ENCODE assay signal across 21 mouse cellular contexts in the genomic region with DNA sequence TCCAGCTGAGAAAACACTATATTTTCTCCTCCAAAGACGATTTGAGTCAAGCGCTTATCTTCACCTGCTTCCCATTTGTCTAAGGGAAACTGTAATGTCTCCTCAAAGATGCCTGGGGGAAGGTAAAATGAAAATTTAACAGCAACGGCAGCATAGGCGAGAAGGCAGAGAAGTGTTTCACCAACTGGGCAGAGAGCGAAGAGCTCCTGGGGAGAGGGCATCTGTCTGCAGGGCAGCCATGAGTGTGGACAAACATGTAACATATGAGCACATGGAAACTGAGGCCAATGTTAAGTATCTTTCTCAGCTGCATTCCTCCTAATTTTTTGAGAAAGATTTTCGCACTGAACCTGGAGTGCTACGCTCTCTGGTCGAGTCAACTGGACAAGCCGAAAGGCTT.
DNase-seq lines count a peak whose midpoint lies in the region; ATAC-seq and TF ChIP-seq lines count a peak whose summit lies in the region.
"Had no signal": no experiment of that assay in that cellular context is flagged by ENCODE, and none has a peak within 500 bp of the region (broad histone marks: within the 10 kb centered on the region; RNA-seq: fewer than 3 reads in every experiment).

No protein-coding gene starts in this region.

- 85% methylated on average over 9 of the region's 9 CpGs for WGBS in heart, embryonic 10.5 days
- 79% methylated on average over 9 of the region's 9 CpGs for WGBS in midbrain, postnatal 0 days
- 85% methylated on average over 9 of the region's 9 CpGs for WGBS in midbrain, embryonic 13.5 days

- no peak for TF ChIP-seq CTCF in midbrain, postnatal 0 days (IDR thresholded peaks at IDR 0.05)

- intact Hi-C loops in left cerebral cortex, postnatal 4 days (cut with DNase I), result no loop called here
- intact Hi-C loops in left cerebral cortex, postnatal 36 days (cut with DNase I), result no loop called here

- H3K36me3 ChIP-seq in heart, embryonic 10.5 days, result no peaks in the 10 kb centered on the region
- H3K36me3 ChIP-seq in midbrain, postnatal 0 days (ENCODE audit: insufficient read depth, low read length), result no peaks in the 10 kb centered on the region
- H3K36me3 ChIP-seq in midbrain, embryonic 13.5 days, result no peaks in the 10 kb centered on the region
- H3K36me3 ChIP-seq: embryonic facial prominence, embryonic 13.5 days; embryonic facial prominence, embryonic 15.5 days; forebrain, embryonic 10.5 days; forebrain, embryonic 12.5 days had no signal

- no peak overlapping the region for H3K9ac ChIP-seq in midbrain, postnatal 0 days (replicated peaks; ENCODE audit: low read length, poor library complexity, severe bottlenecking)
- no peak overlapping the region for H3K9ac ChIP-seq in midbrain, embryonic 13.5 days (replicated peaks)
- H3K9ac ChIP-seq: embryonic facial prominence, embryonic 13.5 days; embryonic facial prominence, embryonic 15.5 days; forebrain, embryonic 12.5 days had no signal

- no peak overlapping the region for H3K4me3 ChIP-seq in heart, embryonic 10.5 days
- no peak overlapping the region for H3K4me3 ChIP-seq in midbrain, postnatal 0 days (ENCODE audit: low read depth, low read length)
- H3K4me3 ChIP-seq in midbrain, embryonic 13.5 days (replicated peaks), result no peak overlapping the region
- H3K4me3 ChIP-seq: embryonic facial prominence, embryonic 13.5 days; embryonic facial prominence, embryonic 15.5 days; erythroblast, embryonic 14.5 days; forebrain, embryonic 10.5 days; forebrain, embryonic 12.5 days had no signal

- H3K4me2 ChIP-seq in midbrain, postnatal 0 days (ENCODE audit: low read depth, low read length, poor library complexity, severe bottlenecking), result no peak overlapping the region
- H3K4me2 ChIP-seq in midbrain, embryonic 13.5 days (replicated peaks), result no peak overlapping the region
- H3K4me2 ChIP-seq: embryonic facial prominence, embryonic 13.5 days; embryonic facial prominence, embryonic 15.5 days; forebrain, embryonic 12.5 days had no signal

- no peaks in the 10 kb centered on the region for H3K4me1 ChIP-seq in heart, embryonic 10.5 days
- no peaks in the 10 kb centered on the region for H3K4me1 ChIP-seq in midbrain, postnatal 0 days (ENCODE audit: insufficient read depth, low read length)
- H3K4me1 ChIP-seq in midbrain, embryonic 13.5 days (replicated peaks), result peaks cover 10% of the 10 kb centered on the region; the same call in 1 of the 2 replicates
- H3K4me1 ChIP-seq: embryonic facial prominence, embryonic 13.5 days; embryonic facial prominence, embryonic 15.5 days had no signal

- no peaks in the 10 kb centered on the region for H3K27me3 ChIP-seq in heart, embryonic 10.5 days (ENCODE audit: insufficient read depth, poor library complexity, severe bottlenecking)
- H3K27me3 ChIP-seq in midbrain, postnatal 0 days (ENCODE audit: insufficient read depth, low read length), result no peaks in the 10 kb centered on the region
- H3K27me3 ChIP-seq in midbrain, embryonic 13.5 days, result no peaks in the 10 kb centered on the region
- H3K27me3 ChIP-seq: embryonic facial prominence, embryonic 13.5 days; embryonic facial prominence, embryonic 15.5 days; forebrain, embryonic 12.5 days had no signal

- no peak for ATAC-seq in midbrain, postnatal 0 days (ENCODE audit: low FRiP score)
- ATAC-seq in midbrain, embryonic 13.5 days, result no peak
- ATAC-seq: forebrain, embryonic 14.5 days; forebrain, embryonic 16.5 days had no signal

- H3K27ac ChIP-seq in heart, embryonic 10.5 days, result no peak overlapping the region
- H3K27ac ChIP-seq in midbrain, postnatal 0 days (ENCODE audit: low read depth, low read length), result no peak overlapping the region
- no peak overlapping the region for H3K27ac ChIP-seq in midbrain, embryonic 13.5 days
- H3K27ac ChIP-seq: embryonic facial prominence, embryonic 13.5 days; embryonic facial prominence, embryonic 15.5 days; forebrain, embryonic 10.5 days; forebrain, embryonic 12.5 days had no signal

- no peaks in the 10 kb centered on the region for H3K9me3 ChIP-seq in heart, embryonic 10.5 days
- H3K9me3 ChIP-seq in midbrain, postnatal 0 days (ENCODE audit: low read length), result no peaks in the 10 kb centered on the region
- H3K9me3 ChIP-seq in midbrain, embryonic 13.5 days, result no peaks in the 10 kb centered on the region
- H3K9me3 ChIP-seq: embryonic facial prominence, embryonic 13.5 days; embryonic facial prominence, embryonic 15.5 days; forebrain, embryonic 10.5 days; forebrain, embryonic 12.5 days had no signal

- DNase-seq in cerebellum, postnatal 14 days, result peak; percentile 42 to 68
- no peak for DNase-seq in cerebellum, adult 8-10 months
- DNase-seq in heart, adult 11 months, result peak; percentile 36
- DNase-seq in heart, embryonic 10.5 days (ENCODE audit: low spot score), result no peak
- DNase-seq in left cerebral cortex, postnatal 4 days, result peak; percentile 46
- no peak for DNase-seq in left cerebral cortex, postnatal 36 days (ENCODE audit: low spot score in 2 of 2)
- peak; percentile 5 for DNase-seq in midbrain, postnatal 0 days (ENCODE audit: low spot score)
- DNase-seq: adrenal gland, adult 2 months; adrenal gland, postnatal 10 days; adrenal gland, postnatal 25 days; cerebellum, adult 11-12 months; cerebellum, adult 9-10 months; embryo, embryonic 11 days had no signal

Comparison
In these comparisons a context has a peak if more than half of its experiments do, and no peak if none do; other contexts are left out.
1. DNase-seq: peak in cerebellum, postnatal 14 days (2 of 2), heart, adult 11 months (single experiment), left cerebral cortex, postnatal 4 days (single experiment) and midbrain, postnatal 0 days (single experiment); none in cerebellum, adult 8-10 months (single experiment), heart, embryonic 10.5 days (single experiment) and left cerebral cortex, postnatal 36 days (0 of 2).